In the genomic region with DNA sequence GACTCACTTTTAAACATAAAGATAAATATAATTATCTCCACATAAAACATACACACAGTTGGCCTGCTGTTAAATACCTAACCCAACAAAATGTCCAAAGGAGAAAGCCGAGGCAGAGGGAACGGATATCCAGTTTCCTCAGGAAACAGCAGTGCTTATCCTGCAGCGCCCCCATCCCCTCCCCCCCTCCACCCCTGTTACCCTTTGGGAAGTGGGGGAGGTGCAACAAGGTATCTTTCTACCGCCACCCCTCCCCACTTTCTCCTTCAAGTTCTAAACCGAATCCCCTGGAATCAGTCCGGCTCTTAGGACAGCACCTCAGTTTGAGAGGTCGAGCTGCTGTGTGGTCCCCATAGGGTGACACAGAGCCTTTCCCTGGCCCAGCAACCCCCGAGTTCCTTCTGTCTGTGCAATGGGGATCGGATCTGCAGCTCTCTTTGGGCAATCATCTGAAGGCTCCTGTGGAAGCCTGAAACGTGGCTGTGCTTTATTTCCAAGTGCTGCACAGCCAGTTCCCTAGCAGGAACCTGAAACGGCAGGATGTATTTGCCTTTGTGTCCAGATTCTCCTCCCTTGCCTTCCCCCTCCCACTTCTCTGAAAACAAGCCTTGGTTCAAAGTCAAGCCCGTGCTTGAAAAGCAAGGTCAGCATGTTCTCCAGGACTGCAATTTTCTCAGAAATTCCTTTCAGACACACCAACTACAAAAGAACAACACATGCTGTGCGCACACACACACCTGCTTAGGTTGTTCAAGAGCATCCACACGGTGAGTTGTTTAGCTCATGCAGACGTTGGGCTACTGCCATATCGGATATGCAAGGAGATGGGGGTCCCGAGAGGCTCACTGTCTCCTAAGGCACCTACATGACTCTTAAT, we compare ENCODE assay signal across 8 mouse cellular contexts. TPM values are rescaled to one million over a fixed set of nuclear protein-coding genes. Genes with fewer than 3 reads are reported as not detected.
A peak's percentile ranks its signal among the peaks of the same experiment; 100 is the strongest.
DNase-seq lines count a peak whose midpoint lies in the region; ATAC-seq lines count a peak whose summit lies in the region.

No protein-coding gene starts in this region.

- H3K36me3 ChIP-seq in hindbrain, embryonic 10.5 days = peaks cover 17% of the 10 kb centered on the region
- H3K36me3 ChIP-seq in hindbrain, embryonic 13.5 days = peaks cover 32% of the 10 kb centered on the region
- H3K36me3 ChIP-seq in midbrain, embryonic 15.5 days (replicated peaks) = 0 out of 2 replicates have a peak, but pooled peaks cover 5% of the 10 kb centered on the region

- H3K4me2 ChIP-seq in hindbrain, embryonic 13.5 days = no peak overlapping the region
- H3K4me2 ChIP-seq in midbrain, embryonic 15.5 days = no peak overlapping the region

- WGBS in hindbrain, embryonic 10.5 days = 38% methylated on average over 17 of the region's 17 CpGs
- 48% methylated on average over 17 of the region's 17 CpGs for WGBS in hindbrain, embryonic 13.5 days
- 41% methylated on average over 17 of the region's 17 CpGs for WGBS in midbrain, embryonic 15.5 days

- no peak overlapping the region for H3K9ac ChIP-seq in hindbrain, embryonic 13.5 days
- no peak overlapping the region for H3K9ac ChIP-seq in midbrain, embryonic 15.5 days

- peak; percentile 25 for DNase-seq in hindbrain, embryonic 10.5 days (ENCODE audit: low spot score)
- peak; percentile 40 for DNase-seq in embryo, embryonic 10.5 days (ENCODE audit: low spot score)
- peak; percentile 56 for DNase-seq in kidney, adult 18-20 months
- no peak for DNase-seq in adrenal gland, postnatal 4 days (ENCODE audit: low spot score in 2 of 2)
- no peak for DNase-seq in right cerebral cortex, adult 18-20 months
- no peak for DNase-seq in left cerebral cortex, adult 9 months (ENCODE audit: low spot score in 2 of 2)

- H3K4me3 ChIP-seq in hindbrain, embryonic 10.5 days = no peak overlapping the region
- no peak overlapping the region for H3K4me3 ChIP-seq in hindbrain, embryonic 13.5 days
- no peak overlapping the region for H3K4me3 ChIP-seq in midbrain, embryonic 15.5 days

- H3K27me3 ChIP-seq in hindbrain, embryonic 10.5 days (ENCODE audit: insufficient read depth, poor library complexity, severe bottlenecking) = no peaks in the 10 kb centered on the region
- no peaks in the 10 kb centered on the region for H3K27me3 ChIP-seq in hindbrain, embryonic 13.5 days
- no peaks in the 10 kb centered on the region for H3K27me3 ChIP-seq in midbrain, embryonic 15.5 days (replicated peaks)

- H3K27ac ChIP-seq in hindbrain, embryonic 10.5 days = peak overlapping the region; percentile 85
- no peak overlapping the region for H3K27ac ChIP-seq in hindbrain, embryonic 13.5 days
- peak overlapping the region; percentile 36; the same call in 1 of the 2 replicates for H3K27ac ChIP-seq in midbrain, embryonic 15.5 days

- ATAC-seq in hindbrain, embryonic 13.5 days (ENCODE audit: low FRiP score) = no peak
- peak; percentile 58; the same call in 1 of the 2 replicates for ATAC-seq in midbrain, embryonic 15.5 days (replicated peaks)

- H3K4me1 ChIP-seq in hindbrain, embryonic 10.5 days (replicated peaks) = peaks cover 33% of the 10 kb centered on the region
- H3K4me1 ChIP-seq in hindbrain, embryonic 13.5 days (replicated peaks) = no peaks in the 10 kb centered on the region; the same call in none of the 2 replicates
- 0 out of 2 replicates have a peak, but pooled peaks cover 2% of the 10 kb centered on the region for H3K4me1 ChIP-seq in midbrain, embryonic 15.5 days

- H3K9me3 ChIP-seq in hindbrain, embryonic 10.5 days = 0 out of 2 replicates have a peak, but pooled peaks cover 7% of the 10 kb centered on the region
- H3K9me3 ChIP-seq in hindbrain, embryonic 13.5 days = no peaks in the 10 kb centered on the region
- H3K9me3 ChIP-seq in midbrain, embryonic 15.5 days = no peaks in the 10 kb centered on the region

RNA-seq across cellular contexts. Expression of a gene that starts 17.6 kb away (rescaled TPM):
- polyA plus RNA-seq in hindbrain, embryonic 10.5 days (2016; fragmentation: Nextera tagmentation; extraction: Ambion mirVana) = 136 and 149 TPM in 2 replicates
- polyA plus RNA-seq in hindbrain, embryonic 13.5 days (2015; fragmentation: Nextera tagmentation; extraction: Ambion mirVana) = 118 and 121 TPM in 2 replicates
- 116 and 120 TPM in 2 replicates for polyA plus RNA-seq in midbrain, embryonic 15.5 days (2015; fragmentation: Nextera tagmentation; extraction: Ambion mirVana)
- 10 to 100 TPM; 73.0 to 77.8 TPM for total RNA-seq in adrenal gland, postnatal 4 days (2021)

RNA-seq across cellular contexts. Expression of a gene that starts 50.3 kb away (rescaled TPM):
- 2.2 and 5.0 TPM in 2 replicates for polyA plus RNA-seq in hindbrain, embryonic 10.5 days (2016; fragmentation: Nextera tagmentation; extraction: Ambion mirVana)
- polyA plus RNA-seq in hindbrain, embryonic 13.5 days (2015; fragmentation: Nextera tagmentation; extraction: Ambion mirVana) = 2.1 and 3.8 TPM in 2 replicates
- 3.5 and 3.7 TPM in 2 replicates for polyA plus RNA-seq in midbrain, embryonic 15.5 days (2015; fragmentation: Nextera tagmentation; extraction: Ambion mirVana)
- 10 to 100 TPM; 29.9 to 45.2 TPM for total RNA-seq in adrenal gland, postnatal 4 days (2021)

RNA-seq across cellular contexts. Expression of a gene that starts 50.5 kb away (rescaled TPM):
- 26.7 and 33.6 TPM in 2 replicates for polyA plus RNA-seq in hindbrain, embryonic 10.5 days (2016; fragmentation: Nextera tagmentation; extraction: Ambion mirVana)
- polyA plus RNA-seq in hindbrain, embryonic 13.5 days (2015; fragmentation: Nextera tagmentation; extraction: Ambion mirVana) = 30.2 and 30.5 TPM in 2 replicates
- polyA plus RNA-seq in midbrain, embryonic 15.5 days (2015; fragmentation: Nextera tagmentation; extraction: Ambion mirVana) = 23.8 and 25.1 TPM in 2 replicates
- total RNA-seq in adrenal gland, postnatal 4 days (2021) = 10 to 100 TPM; 26.4 to 27.4 TPM

Comparison
In these comparisons a context has a peak if more than half of its experiments do, and no peak if none do; other contexts are left out.
1. DNase-seq: peak in hindbrain, embryonic 10.5 days (single experiment), embryo, embryonic 10.5 days (single experiment) and kidney, adult 18-20 months (single experiment); none in adrenal gland, postnatal 4 days (0 of 2), right cerebral cortex, adult 18-20 months (single experiment) and left cerebral cortex, adult 9 months (0 of 2).